15 mouse cellular contexts compared by ENCODE assay signal in the genomic region with DNA sequence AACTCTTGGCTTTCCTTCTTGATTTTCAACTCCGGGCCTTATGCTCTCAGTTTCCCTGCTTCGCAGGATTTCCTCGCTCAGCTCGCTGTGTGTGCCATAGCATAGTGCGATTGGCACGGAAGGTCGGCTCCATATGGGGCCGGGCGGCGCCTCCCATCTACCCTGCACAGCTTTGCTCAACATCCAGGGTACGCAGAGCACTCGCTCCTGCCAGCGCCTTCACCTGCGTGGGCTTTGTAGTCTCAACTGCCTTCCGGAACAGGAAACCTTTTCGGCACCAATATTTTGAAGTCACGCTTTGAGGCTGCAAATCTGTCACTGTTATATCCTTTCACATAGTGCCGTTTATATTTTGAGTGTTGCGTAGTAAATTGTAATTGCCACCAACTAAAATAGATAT.
DNase-seq lines count a peak whose midpoint lies in the region; ATAC-seq lines count a peak whose summit lies in the region.
"Had no signal": no experiment of that assay in that cellular context is flagged by ENCODE, and none has a peak within 500 bp of the region (broad histone marks: within the 10 kb centered on the region; RNA-seq: fewer than 3 reads in every experiment).

No protein-coding gene starts in this region.

- H3K4me2 ChIP-seq in midbrain, embryonic 11.5 days = no peak overlapping the region
- H3K4me2 ChIP-seq in midbrain, embryonic 15.5 days = no peak overlapping the region
- no peak overlapping the region for H3K4me2 ChIP-seq in kidney, embryonic 14.5 days (replicated peaks; ENCODE audit: low read depth, low read length)
- H3K4me2 ChIP-seq: hindbrain, embryonic 12.5 days; liver, embryonic 12.5 days had no signal

- H3K9ac ChIP-seq in midbrain, embryonic 11.5 days (ENCODE audit: low read length) = no peak overlapping the region
- no peak overlapping the region for H3K9ac ChIP-seq in midbrain, embryonic 15.5 days
- no peak overlapping the region for H3K9ac ChIP-seq in kidney, embryonic 14.5 days (ENCODE audit: low read depth, low read length)
- H3K9ac ChIP-seq: hindbrain, embryonic 12.5 days; liver, embryonic 12.5 days had no signal

- no peak overlapping the region for H3K27ac ChIP-seq in midbrain, embryonic 11.5 days (ENCODE audit: low read depth, low read length)
- no peak overlapping the region for H3K27ac ChIP-seq in midbrain, embryonic 15.5 days
- H3K27ac ChIP-seq in kidney, embryonic 14.5 days (ENCODE audit: low read depth, low read length) = no peak overlapping the region
- H3K27ac ChIP-seq: heart, adult 2 months; hindbrain, embryonic 12.5 days; liver, embryonic 12.5 days had no signal

- no peak for ATAC-seq in midbrain, embryonic 11.5 days (ENCODE audit: low FRiP score)
- no peak for ATAC-seq in midbrain, embryonic 15.5 days (replicated peaks)
- ATAC-seq in frontal cortex, adult (ENCODE audit: low TSS enrichment) = peak; percentile 85
- ATAC-seq in kidney, embryonic 14.5 days (ENCODE audit: low FRiP score, low TSS enrichment) = no peak
- ATAC-seq in monocyte, adult 5-6 weeks (replicated peaks; ENCODE audit: insufficient number of reproducible peaks, low FRiP score, low TSS enrichment, poor library complexity, severe bottlenecking) = no peak
- ATAC-seq: liver, embryonic 12.5 days had no signal

- intact Hi-C loops in left cerebral cortex, postnatal 36 days (cut with DNase I) = no loop called here

- 90% methylated on average over 19 of the region's 19 CpGs for WGBS in midbrain, embryonic 11.5 days
- WGBS in midbrain, embryonic 15.5 days = 93% methylated on average over 19 of the region's 19 CpGs
- WGBS in kidney, embryonic 14.5 days = 90% methylated on average over 19 of the region's 19 CpGs

- H3K4me1 ChIP-seq in midbrain, embryonic 11.5 days (ENCODE audit: control insufficient read depth, insufficient read depth, low read length) = peaks cover 11% of the 10 kb centered on the region
- H3K4me1 ChIP-seq in midbrain, embryonic 15.5 days = peaks cover 19% of the 10 kb centered on the region
- no peaks in the 10 kb centered on the region for H3K4me1 ChIP-seq in kidney, embryonic 14.5 days (ENCODE audit: control insufficient read depth, insufficient read depth, low read length)
- H3K4me1 ChIP-seq: hindbrain, embryonic 12.5 days; liver, embryonic 12.5 days; megakaryocyte, embryonic 14.5 days had no signal

- H3K36me3 ChIP-seq in midbrain, embryonic 11.5 days (ENCODE audit: control insufficient read depth, insufficient read depth, low read length) = no peaks in the 10 kb centered on the region
- no peaks in the 10 kb centered on the region for H3K36me3 ChIP-seq in midbrain, embryonic 15.5 days (replicated peaks)
- no peaks in the 10 kb centered on the region for H3K36me3 ChIP-seq in kidney, embryonic 14.5 days (ENCODE audit: control insufficient read depth, insufficient read depth, low read length)
- H3K36me3 ChIP-seq: hindbrain, embryonic 12.5 days; liver, embryonic 12.5 days had no signal

- H3K9me3 ChIP-seq in midbrain, embryonic 11.5 days (ENCODE audit: control insufficient read depth, low read length) = no peaks in the 10 kb centered on the region
- no peaks in the 10 kb centered on the region for H3K9me3 ChIP-seq in midbrain, embryonic 15.5 days
- H3K9me3 ChIP-seq in kidney, embryonic 14.5 days (ENCODE audit: control insufficient read depth, low read length) = no peaks in the 10 kb centered on the region
- H3K9me3 ChIP-seq: hindbrain, embryonic 12.5 days; liver, embryonic 12.5 days had no signal

- no peaks in the 10 kb centered on the region for H3K27me3 ChIP-seq in midbrain, embryonic 11.5 days (ENCODE audit: control insufficient read depth, insufficient read depth, low read length)
- H3K27me3 ChIP-seq in midbrain, embryonic 15.5 days (replicated peaks) = no peaks in the 10 kb centered on the region
- no peaks in the 10 kb centered on the region for H3K27me3 ChIP-seq in kidney, embryonic 14.5 days (ENCODE audit: control insufficient read depth, insufficient read depth, low read length)
- H3K27me3 ChIP-seq: hindbrain, embryonic 12.5 days; liver, embryonic 12.5 days; megakaryocyte, embryonic 14.5 days had no signal

- no peak overlapping the region for H3K4me3 ChIP-seq in midbrain, embryonic 11.5 days (ENCODE audit: low read depth, low read length)
- no peak overlapping the region for H3K4me3 ChIP-seq in midbrain, embryonic 15.5 days
- H3K4me3 ChIP-seq in kidney, embryonic 14.5 days (ENCODE audit: low read length) = no peak overlapping the region
- H3K4me3 ChIP-seq: heart, adult 2 months; hindbrain, embryonic 12.5 days; liver, embryonic 12.5 days; megakaryocyte, embryonic 14.5 days had no signal

- DNase-seq in midbrain, embryonic 11.5 days (ENCODE audit: low spot score, missing footprints) = peak; percentile 79
- peak; percentile 22 to 42 for DNase-seq in left cerebral cortex, postnatal 36 days (ENCODE audit: low spot score in 2 of 2)
- peak; percentile 44 for DNase-seq in telencephalon, adult 2 months (ENCODE audit: low read depth, low spot score)
- DNase-seq in layer of hippocampus, postnatal 14 days (ENCODE audit: low spot score in 2 of 2) = no peak
- DNase-seq: adrenal gland, adult 8-10 months; cerebellum, adult 2 months; heart, adult 2 months; kidney, postnatal 25 days had no signal

Comparison
In these comparisons a context has a peak if more than half of its experiments do, and no peak if none do; other contexts are left out.
1. DNase-seq: peak in midbrain, embryonic 11.5 days (single experiment), left cerebral cortex, postnatal 36 days (2 of 2) and telencephalon, adult 2 months (single experiment); none in layer of hippocampus, postnatal 14 days (0 of 2).